Mouse (Mus musculus): ENCODE data around the gene Nid1. TPM values are rescaled to one million over a fixed set of nuclear protein-coding genes. Genes with fewer than 3 reads are reported as not detected.
"Not testable (repeated sequence)": the region's sequence is repeated elsewhere in the genome, so short reads cannot be mapped to it uniquely, and the experiment has no call there.

Nid1 gene
- polyA plus RNA-seq, 1 experiment from 2014 or later: 36.2 TPM

DNA sequence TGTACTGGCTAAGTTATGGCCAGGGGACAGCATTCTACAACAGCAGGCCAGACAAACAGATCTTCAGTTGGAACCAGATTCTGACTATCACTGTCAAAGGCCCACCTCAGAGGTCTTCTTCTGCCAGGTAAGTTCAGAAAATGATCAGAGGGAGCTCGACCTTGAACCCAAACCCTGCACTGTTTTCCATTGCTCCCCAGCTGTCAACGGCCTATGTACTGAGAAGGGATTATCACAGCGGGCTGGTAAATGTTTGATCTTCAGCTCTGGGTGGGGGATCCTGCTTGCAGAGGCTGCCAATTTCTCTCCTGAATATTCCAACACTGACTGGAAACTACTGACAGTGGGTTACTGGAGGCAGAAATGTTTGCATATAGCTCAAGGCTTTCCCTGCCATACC lies 23.1 kb upstream of the Nid1 start:
- Histone ChIP-seq H3K4me1 (replicated peaks; ENCODE audit: control insufficient read depth, insufficient read depth) (no peaks in the 10 kb centered on the region), H3K9ac (ENCODE audit: low read length) (no peak overlapping the region), H3K4me2 (replicated peaks; ENCODE audit: low read depth) (no peak overlapping the region), H3K27me3 (ENCODE audit: control insufficient read depth, insufficient read depth, low read length) (no peaks in the 10 kb centered on the region), H3K27ac (replicated peaks) (no peak overlapping the region), H3K36me3 (ENCODE audit: control insufficient read depth, insufficient read depth, low read length) (no peaks in the 10 kb centered on the region), H3K4me3 (ENCODE audit: low read depth, low read length) (no peak overlapping the region), H3K9me3 (ENCODE audit: control insufficient read depth, low read length) (no peaks in the 10 kb centered on the region)
- DNase-seq (ENCODE audit: low spot score): no peak
- no peak for ATAC-seq (ENCODE audit: low FRiP score, low TSS enrichment)
- WGBS: 51% methylated on average over 3 of the region's 3 CpGs
- TF ChIP-seq EP300 (optimal IDR thresholded peaks at IDR 0.05): no peak

- peak; percentile 51 for DNase-seq (ENCODE audit: low spot score)
- H3K4me3 ChIP-seq (ENCODE audit: low read depth, low read length); H3K9ac ChIP-seq (ENCODE audit: low read length); H3K27me3 ChIP-seq (ENCODE audit: control insufficient read depth, insufficient read depth, low read length); ATAC-seq (ENCODE audit: low FRiP score, low TSS enrichment); H3K27ac ChIP-seq (replicated peaks); H3K9me3 ChIP-seq (ENCODE audit: control insufficient read depth, low read length); H3K36me3 ChIP-seq (ENCODE audit: control insufficient read depth, insufficient read depth, low read length); H3K4me1 ChIP-seq (replicated peaks; ENCODE audit: control insufficient read depth, insufficient read depth): not testable (repeated sequence)
- H3K4me2 ChIP-seq (replicated peaks; ENCODE audit: low read depth): peak overlapping the region; percentile 27; the same call in 1 of the 2 replicates
- 31% methylated on average over 23 of the region's 23 CpGs for WGBS
- TF ChIP-seq CTCF (IDR thresholded peaks at IDR 0.05; ENCODE audit: low read depth): peak; percentile 69
Observed at GRCm38 (mm10) chr13:13415120-13416006, 22.0 kb upstream of the Nid1 start.

DNA sequence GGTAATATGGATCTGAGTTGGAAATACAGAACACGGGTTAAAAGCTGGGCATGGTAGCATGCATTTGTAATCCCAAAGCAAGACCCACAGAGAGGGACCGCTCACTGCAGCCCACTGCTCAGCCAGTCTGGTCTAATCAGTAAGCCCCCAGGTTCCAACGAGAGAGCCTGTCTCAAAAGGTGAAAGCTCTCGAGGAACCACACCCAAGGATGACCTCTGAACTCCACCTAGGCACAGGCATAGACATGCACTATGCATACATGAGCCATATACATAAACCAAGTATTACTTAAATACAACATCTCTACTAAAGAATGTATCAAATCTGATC lies 21.4 kb upstream of the Nid1 start:
- H3K4me1 ChIP-seq (replicated peaks; ENCODE audit: control insufficient read depth, insufficient read depth); H3K27me3 ChIP-seq (ENCODE audit: control insufficient read depth, insufficient read depth, low read length); DNase-seq (ENCODE audit: low spot score); H3K9ac ChIP-seq (ENCODE audit: low read length); H3K4me3 ChIP-seq (ENCODE audit: low read depth, low read length); H3K27ac ChIP-seq (replicated peaks); H3K4me2 ChIP-seq (replicated peaks; ENCODE audit: low read depth); H3K36me3 ChIP-seq (ENCODE audit: control insufficient read depth, insufficient read depth, low read length); H3K9me3 ChIP-seq (ENCODE audit: control insufficient read depth, low read length): not testable (repeated sequence)
- peak; percentile 63 for ATAC-seq (ENCODE audit: low FRiP score, low TSS enrichment)
- 61% methylated on average over 2 of the region's 4 CpGs for WGBS

GRCm38 (mm10) chr13:13418859-13419258 lies 18.5 kb upstream of the Nid1 start:
- H3K4me3 ChIP-seq (ENCODE audit: low read depth, low read length); DNase-seq (ENCODE audit: low spot score); ATAC-seq (ENCODE audit: low FRiP score, low TSS enrichment); H3K27ac ChIP-seq (replicated peaks); H3K36me3 ChIP-seq (ENCODE audit: control insufficient read depth, insufficient read depth, low read length); H3K9me3 ChIP-seq (ENCODE audit: control insufficient read depth, low read length); H3K4me1 ChIP-seq (replicated peaks; ENCODE audit: control insufficient read depth, insufficient read depth); H3K9ac ChIP-seq (ENCODE audit: low read length); H3K4me2 ChIP-seq (replicated peaks; ENCODE audit: low read depth); H3K27me3 ChIP-seq (ENCODE audit: control insufficient read depth, insufficient read depth, low read length): not testable (repeated sequence)
- TF ChIP-seq CTCF (IDR thresholded peaks at IDR 0.05; ENCODE audit: low read depth): peak; percentile 35; the same call in 1 of the 2 replicates
- 89% methylated on average over 6 of the region's 12 CpGs for WGBS

GRCm38 (mm10) chr13:13423301-13423700 lies 14.1 kb upstream of the Nid1 start:
- not testable (repeated sequence) for DNase-seq (ENCODE audit: low spot score); H3K27me3 ChIP-seq (ENCODE audit: control insufficient read depth, insufficient read depth, low read length); H3K9me3 ChIP-seq (ENCODE audit: control insufficient read depth, low read length); ATAC-seq (ENCODE audit: low FRiP score, low TSS enrichment); H3K4me3 ChIP-seq (ENCODE audit: low read depth, low read length); H3K4me1 ChIP-seq (replicated peaks; ENCODE audit: control insufficient read depth, insufficient read depth); H3K36me3 ChIP-seq (ENCODE audit: control insufficient read depth, insufficient read depth, low read length); H3K27ac ChIP-seq (replicated peaks); H3K9ac ChIP-seq (ENCODE audit: low read length); H3K4me2 ChIP-seq (replicated peaks; ENCODE audit: low read depth)
- WGBS: 40% methylated on average over 1 of the region's 5 CpGs

GRCm38 (mm10) chr13:13436161-13436560 lies 1.2 kb upstream of the Nid1 start:
- H3K4me3 ChIP-seq (ENCODE audit: low read depth, low read length); H3K4me2 ChIP-seq (replicated peaks; ENCODE audit: low read depth); ATAC-seq (ENCODE audit: low FRiP score, low TSS enrichment); H3K27me3 ChIP-seq (ENCODE audit: control insufficient read depth, insufficient read depth, low read length); H3K27ac ChIP-seq (replicated peaks); H3K4me1 ChIP-seq (replicated peaks; ENCODE audit: control insufficient read depth, insufficient read depth); H3K36me3 ChIP-seq (ENCODE audit: control insufficient read depth, insufficient read depth, low read length); DNase-seq (ENCODE audit: low spot score); H3K9ac ChIP-seq (ENCODE audit: low read length); H3K9me3 ChIP-seq (ENCODE audit: control insufficient read depth, low read length): not testable (repeated sequence)
- WGBS: 69% methylated on average over 3 of the region's 7 CpGs

DNA sequence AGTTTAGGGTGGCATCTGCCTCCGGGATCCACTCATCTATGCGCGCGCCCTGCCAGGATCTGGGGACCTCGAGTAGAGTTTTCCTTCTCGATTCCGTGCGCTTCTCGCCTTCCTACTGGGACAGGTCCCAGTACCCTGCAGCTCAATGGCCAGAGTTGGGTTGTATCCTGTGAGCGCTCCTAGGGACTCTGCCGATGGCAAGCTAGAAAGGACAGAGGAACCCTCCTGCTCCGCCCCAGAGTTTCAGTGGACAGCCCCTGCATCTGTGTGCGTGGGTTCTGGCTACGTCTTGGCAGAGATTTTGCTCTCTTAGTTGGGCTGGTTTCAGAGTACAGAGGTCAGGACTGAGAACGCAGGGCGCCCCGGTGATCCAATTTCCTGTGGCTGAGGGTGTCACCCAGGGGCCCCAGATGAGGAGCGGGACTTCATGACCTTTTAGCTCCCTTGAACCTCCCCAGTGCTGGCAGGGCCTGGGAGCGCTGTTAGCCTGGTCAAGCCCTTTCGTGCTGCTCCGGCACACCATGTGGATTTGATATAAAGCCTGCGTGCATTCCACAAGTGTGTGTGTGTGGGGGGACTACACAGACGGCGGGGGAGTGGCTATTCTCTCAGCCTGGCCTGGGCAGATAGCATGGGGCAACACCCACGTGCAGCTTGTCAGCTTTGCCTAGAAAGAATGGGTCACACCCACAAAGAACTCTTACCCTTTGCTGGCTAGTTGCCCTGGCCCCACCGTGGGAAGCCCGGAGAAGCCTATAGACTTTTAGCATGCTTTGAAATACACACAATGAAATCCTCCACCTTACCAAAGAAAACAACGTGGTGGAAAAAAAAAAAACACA lies 982 bp downstream of the Nid1 start:
- peak; percentile 18 for DNase-seq (ENCODE audit: low spot score)
- not testable (repeated sequence) for H3K27me3 ChIP-seq (ENCODE audit: control insufficient read depth, insufficient read depth, low read length); H3K36me3 ChIP-seq (ENCODE audit: control insufficient read depth, insufficient read depth, low read length); H3K4me1 ChIP-seq (replicated peaks; ENCODE audit: control insufficient read depth, insufficient read depth); H3K27ac ChIP-seq (replicated peaks); H3K9ac ChIP-seq (ENCODE audit: low read length); H3K9me3 ChIP-seq (ENCODE audit: control insufficient read depth, low read length)
- Histone ChIP-seq H3K4me3 (ENCODE audit: low read depth, low read length) (peak overlapping the region; percentile 20), H3K4me2 (replicated peaks; ENCODE audit: low read depth) (peak overlapping the region; percentile 34)
- peak; percentile 75 for ATAC-seq (ENCODE audit: low FRiP score, low TSS enrichment)
- 4% methylated on average over 13 of the region's 28 CpGs for WGBS

GRCm38 (mm10) chr13:13445601-13446000 lies 8.2 kb downstream of the Nid1 start:
- not testable (repeated sequence) for H3K4me3 ChIP-seq (ENCODE audit: low read depth, low read length); H3K9ac ChIP-seq (ENCODE audit: low read length); H3K27me3 ChIP-seq (ENCODE audit: control insufficient read depth, insufficient read depth, low read length); ATAC-seq (ENCODE audit: low FRiP score, low TSS enrichment); H3K27ac ChIP-seq (replicated peaks); DNase-seq (ENCODE audit: low spot score); H3K4me2 ChIP-seq (replicated peaks; ENCODE audit: low read depth); H3K9me3 ChIP-seq (ENCODE audit: control insufficient read depth, low read length); H3K36me3 ChIP-seq (ENCODE audit: control insufficient read depth, insufficient read depth, low read length); H3K4me1 ChIP-seq (replicated peaks; ENCODE audit: control insufficient read depth, insufficient read depth)
- 97% methylated on average over 5 of the region's 5 CpGs for WGBS

Data from stomach, postnatal 0 days (tissue).